Mouse (Mus musculus): ENCODE results near the gene Ets2.
"Not testable (repeated sequence)": the region's sequence is repeated elsewhere in the genome, so short reads cannot be mapped to it uniquely, and the experiment has no call there.

Gene Ets2

GRCm38 (mm10) chr16:95699721-95700120, 2.2 kb upstream of the Ets2 start:
- DNase-seq (ENCODE audit: low read depth): no peak

- no peak for DNase-seq (ENCODE audit: low read depth)
Observed at GRCm38 (mm10) chr16:95700224-95700623, 1.7 kb upstream of the Ets2 start.

GRCm38 (mm10) chr16:95702562-95703545, 979 bp downstream of the Ets2 start:
- peak; percentile 65 for DNase-seq (ENCODE audit: low read depth)

- DNase-seq (ENCODE audit: low read depth): peak; percentile 22
Observed at GRCm38 (mm10) chr16:95703958-95704357, 2.1 kb downstream of the Ets2 start.

- no peak for DNase-seq (ENCODE audit: low read depth)
Observed at GRCm38 (mm10) chr16:95704662-95705330, 2.9 kb downstream of the Ets2 start.

GRCm38 (mm10) chr16:95705771-95706170, 3.9 kb downstream of the Ets2 start:
- DNase-seq (ENCODE audit: low read depth): no peak

- DNase-seq (ENCODE audit: low read depth): peak; percentile 46
Observed at GRCm38 (mm10) chr16:95708211-95709004, 6.5 kb downstream of the Ets2 start.

GRCm38 (mm10) chr16:95709175-95709574, 7.3 kb downstream of the Ets2 start:
- no peak for DNase-seq (ENCODE audit: low read depth)

GRCm38 (mm10) chr16:95710129-95710528, 8.3 kb downstream of the Ets2 start:
- DNase-seq (ENCODE audit: low read depth): no peak

- no peak for DNase-seq (ENCODE audit: low read depth)
Observed at GRCm38 (mm10) chr16:95712121-95712520, 10.2 kb downstream of the Ets2 start.

- not testable (repeated sequence) for DNase-seq (ENCODE audit: low read depth)
Observed at GRCm38 (mm10) chr16:95713077-95713476, 11.2 kb downstream of the Ets2 start.

- no peak for DNase-seq (ENCODE audit: low read depth)
Observed at GRCm38 (mm10) chr16:95715026-95715425, 13.2 kb downstream of the Ets2 start.

- DNase-seq (ENCODE audit: low read depth): no peak
Observed at GRCm38 (mm10) chr16:95716061-95716706, 14.3 kb downstream of the Ets2 start.

- DNase-seq (ENCODE audit: low read depth): no peak
Observed at GRCm38 (mm10) chr16:95717631-95718030, 15.8 kb downstream of the Ets2 start.

GRCm38 (mm10) chr16:95718119-95718518, 16.2 kb downstream of the Ets2 start:
- no peak for DNase-seq (ENCODE audit: low read depth)

GRCm38 (mm10) chr16:95720532-95720931, 18.7 kb downstream of the Ets2 start:
- no peak for DNase-seq (ENCODE audit: low read depth)

GRCm38 (mm10) chr16:95724251-95724650, 22.4 kb downstream of the Ets2 start:
- no peak for DNase-seq (ENCODE audit: low read depth)

GRCm38 (mm10) chr16:95724776-95725175, 22.9 kb downstream of the Ets2 start:
- no peak for DNase-seq (ENCODE audit: low read depth)

GRCm38 (mm10) chr16:95726802-95727201, 24.9 kb downstream of the Ets2 start:
- DNase-seq (ENCODE audit: low read depth): no peak

- DNase-seq (ENCODE audit: low read depth): peak; percentile 97
Observed at GRCm38 (mm10) chr16:95728453-95729435, 26.9 kb downstream of the Ets2 start.

All from induced T-regulatory cell, adult 2 months (primary cell).